Mouse (Mus musculus): ENCODE results near the gene Pdzrn3. TPM values are rescaled to one million over a fixed set of nuclear protein-coding genes. Genes with fewer than 3 reads are reported as not detected.

The Pdzrn3 gene
- total RNA-seq, 2 experiments from 2014 or later = 8.6 to 9.0 TPM

DNA sequence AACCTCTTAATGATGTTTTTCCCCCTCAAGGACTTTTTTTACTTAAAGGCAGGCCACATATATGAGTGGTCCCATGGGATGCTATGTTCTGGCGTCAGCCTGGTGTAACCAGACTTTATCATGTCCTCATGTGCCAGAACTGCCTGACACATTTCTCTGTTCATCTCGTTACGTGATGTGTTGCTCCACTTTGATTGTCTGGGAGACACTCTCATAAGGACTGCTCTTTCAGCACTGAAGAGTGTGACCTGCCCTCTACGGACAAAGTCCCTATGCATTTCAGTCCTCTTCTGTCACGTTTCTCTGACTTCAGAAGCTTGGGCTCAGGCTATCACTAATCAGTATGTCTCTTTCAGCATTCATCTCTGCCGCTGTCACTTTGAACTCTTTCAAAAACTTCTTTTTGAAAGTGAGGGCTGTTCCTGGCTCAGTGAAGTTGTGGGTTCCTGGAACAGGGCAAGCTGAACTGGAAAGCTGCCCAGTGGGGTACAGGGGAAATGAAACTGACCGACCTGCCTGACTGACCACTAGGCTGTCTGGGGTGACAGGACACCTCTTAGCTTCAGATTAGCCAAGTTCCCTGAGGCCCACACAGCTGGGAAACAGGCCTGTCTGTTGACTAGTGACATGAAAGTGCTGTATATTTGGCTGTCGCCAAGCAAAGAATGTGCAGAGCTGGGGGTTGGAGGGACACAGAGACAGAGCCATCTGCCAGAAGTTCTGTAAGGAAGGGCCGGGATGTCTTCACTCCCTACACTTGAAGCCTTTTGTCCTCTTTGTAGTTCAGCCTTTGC lies 10.7 kb downstream of the Pdzrn3 start:
- no peak for DNase-seq

DNA sequence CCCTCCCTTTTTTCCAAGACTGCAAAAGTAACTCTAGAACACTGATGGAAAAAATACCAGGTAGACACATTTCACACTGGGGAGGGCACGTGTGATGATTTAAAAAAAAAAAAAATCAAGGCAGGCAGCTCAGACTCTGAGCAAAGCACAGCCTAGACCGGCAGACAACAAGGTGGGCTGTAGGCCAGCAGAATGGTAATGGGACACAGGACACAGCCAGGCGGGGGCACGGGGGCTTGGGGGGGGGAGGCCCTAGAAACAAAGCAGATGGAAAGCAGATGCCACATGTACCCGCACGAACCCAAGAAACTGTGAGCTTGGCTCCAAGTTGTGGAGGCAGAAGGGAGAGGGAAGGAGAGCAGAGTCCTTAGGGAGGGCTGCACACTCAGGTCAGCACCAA lies 11.9 kb downstream of the Pdzrn3 start:
- no peak for DNase-seq

DNA sequence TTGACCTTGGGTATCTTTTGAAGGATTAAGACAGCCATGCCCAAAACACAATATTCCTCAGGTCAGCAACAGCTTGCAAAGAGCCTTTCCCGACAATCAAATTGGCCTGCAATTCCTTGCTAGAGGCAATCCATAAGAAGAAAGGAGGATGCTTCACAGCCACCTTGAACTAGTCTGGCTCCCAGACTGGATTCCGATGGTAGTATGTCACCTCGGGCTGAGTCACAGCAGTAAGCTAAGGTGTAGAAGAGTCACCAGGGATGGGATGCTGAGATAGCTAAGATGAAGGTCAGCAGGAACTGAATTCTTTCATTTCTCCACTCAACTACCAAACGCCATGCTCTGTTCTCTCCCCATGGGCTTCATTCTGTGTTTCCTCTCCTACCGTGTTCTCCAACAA lies 13.8 kb downstream of the Pdzrn3 start:
- no peak for DNase-seq

DNA sequence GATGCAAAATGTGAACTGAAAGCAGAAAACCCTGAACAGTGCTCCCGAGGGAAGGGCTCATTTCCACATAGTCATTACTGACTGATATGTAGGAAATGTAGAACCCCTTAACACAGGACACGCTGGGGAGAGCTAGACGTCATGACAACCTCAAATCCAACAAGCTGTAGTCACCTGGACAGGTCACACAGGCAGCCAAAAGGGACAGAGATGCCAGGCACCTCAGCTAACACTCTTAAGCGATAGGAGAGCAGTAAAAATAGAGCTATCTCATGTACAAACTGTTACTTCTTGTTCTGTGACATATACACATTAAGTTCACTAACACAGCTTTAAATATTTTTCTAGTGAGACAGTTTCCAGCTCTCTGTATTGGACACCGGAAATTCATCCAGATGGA lies 15.0 kb downstream of the Pdzrn3 start:
- DNase-seq = no peak

DNA sequence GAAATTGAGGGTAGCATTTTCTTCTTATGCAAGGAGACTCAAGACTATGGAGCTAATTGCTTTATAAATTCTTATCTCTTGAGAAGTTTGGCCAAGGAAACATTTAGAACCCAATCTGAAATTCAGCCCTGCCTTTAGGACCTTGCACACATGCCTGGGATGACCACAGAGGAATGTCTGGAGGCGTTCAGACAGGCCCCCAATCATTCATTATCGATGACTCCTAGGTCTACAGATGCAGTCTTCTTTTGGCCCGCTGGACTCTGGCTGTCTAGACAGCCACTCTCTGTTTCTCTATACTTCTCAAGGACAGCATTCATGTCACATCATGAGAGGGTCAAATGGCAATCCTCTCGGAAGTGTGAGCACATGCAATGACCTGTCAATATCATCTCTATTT lies 15.4 kb downstream of the Pdzrn3 start:
- DNase-seq = no peak

DNA sequence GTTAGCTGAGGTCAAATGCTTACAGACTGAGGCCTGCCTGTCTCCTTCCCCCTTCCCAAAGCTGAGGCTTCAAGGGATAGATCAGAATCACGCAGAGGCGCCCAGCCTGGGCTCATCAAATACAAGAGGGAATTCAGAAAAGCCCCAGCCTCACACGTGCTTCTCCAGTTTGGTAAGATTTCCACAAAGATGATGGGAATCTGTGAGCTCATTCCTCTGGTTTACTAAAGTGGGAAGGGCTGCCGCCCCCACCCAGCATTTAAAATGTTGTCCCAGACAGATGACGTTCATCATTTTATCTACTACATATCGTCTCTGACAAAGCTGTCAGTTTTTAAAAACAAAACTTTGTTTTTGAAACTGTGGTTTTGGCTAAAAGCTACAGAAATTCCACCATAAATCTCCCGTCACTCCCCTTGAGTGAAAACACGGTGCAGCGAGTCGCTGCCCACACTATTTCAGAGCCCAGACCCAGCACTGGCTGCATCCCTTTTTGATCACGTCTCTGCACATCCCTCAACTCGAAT lies 17.4 kb downstream of the Pdzrn3 start:
- no peak for DNase-seq

DNA sequence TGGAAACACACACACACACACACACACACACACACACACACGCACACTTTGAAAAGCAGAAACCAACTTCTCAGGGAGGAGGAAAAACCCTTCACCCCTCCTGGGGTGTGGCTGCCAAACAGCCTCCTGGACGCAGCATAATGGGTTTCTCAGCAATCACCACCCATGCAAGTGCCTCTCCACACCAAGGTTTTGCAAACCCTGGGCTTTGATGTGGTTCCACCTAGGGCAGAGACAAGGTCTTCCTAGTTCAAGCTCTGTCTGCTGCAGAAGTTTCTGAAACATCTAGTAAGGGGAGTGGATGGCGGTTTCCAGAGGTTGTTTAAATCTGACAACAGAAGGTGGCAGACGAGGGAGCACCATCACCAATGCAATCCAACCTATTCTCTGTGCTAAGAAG lies 18.1 kb downstream of the Pdzrn3 start:
- no peak for DNase-seq

DNA sequence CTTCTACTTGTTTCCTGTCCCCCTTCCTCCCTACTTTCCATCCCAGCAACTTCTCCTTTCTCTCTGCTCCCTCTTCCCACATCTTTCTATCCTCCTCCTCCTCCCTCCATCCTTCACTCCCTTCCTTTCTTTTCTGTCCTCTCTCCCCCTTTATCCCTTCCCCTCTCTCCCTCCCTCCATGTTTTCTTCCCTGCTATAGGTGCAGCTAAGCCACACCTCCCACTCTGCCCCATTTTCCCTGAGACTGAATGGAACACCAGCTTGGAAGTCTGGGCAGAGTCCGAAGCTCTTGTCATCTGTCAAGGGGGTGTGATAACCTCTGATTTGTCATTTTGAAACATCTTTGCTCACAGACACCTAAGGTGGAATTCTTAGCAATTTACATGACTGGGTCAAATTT lies 22.8 kb downstream of the Pdzrn3 start:
- DNase-seq = no peak

DNA sequence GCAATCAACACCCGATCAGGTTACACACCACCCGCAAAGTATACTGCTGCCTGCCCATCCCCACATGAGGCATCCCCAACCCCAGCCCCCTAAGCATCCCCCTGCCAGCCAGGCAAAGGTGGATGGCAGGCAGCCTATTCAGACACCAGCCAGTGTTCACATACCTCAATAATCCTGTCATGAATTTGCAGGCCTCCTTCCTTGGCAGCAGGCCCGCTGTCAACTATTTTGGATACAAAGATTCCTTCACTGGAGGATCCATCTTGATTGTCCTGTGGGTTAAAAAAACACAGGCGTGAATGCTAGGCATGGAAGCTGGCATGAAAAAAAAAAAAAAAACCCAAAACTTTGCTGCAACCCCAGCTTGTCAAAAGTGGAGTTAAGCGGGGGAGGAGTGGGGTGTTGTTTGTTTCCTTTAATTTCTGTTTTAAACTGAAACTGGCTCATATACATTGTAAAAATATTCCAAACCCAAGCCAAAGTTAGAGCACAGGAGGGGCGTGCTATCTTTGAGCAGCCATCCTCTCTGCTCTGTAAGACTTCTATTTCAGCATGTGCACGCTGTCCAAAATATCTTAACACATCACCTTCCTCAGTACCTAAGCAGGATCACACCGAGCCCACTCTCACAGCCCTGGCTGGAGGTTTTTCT lies 23.3 kb downstream of the Pdzrn3 start:
- no peak for DNase-seq

DNA sequence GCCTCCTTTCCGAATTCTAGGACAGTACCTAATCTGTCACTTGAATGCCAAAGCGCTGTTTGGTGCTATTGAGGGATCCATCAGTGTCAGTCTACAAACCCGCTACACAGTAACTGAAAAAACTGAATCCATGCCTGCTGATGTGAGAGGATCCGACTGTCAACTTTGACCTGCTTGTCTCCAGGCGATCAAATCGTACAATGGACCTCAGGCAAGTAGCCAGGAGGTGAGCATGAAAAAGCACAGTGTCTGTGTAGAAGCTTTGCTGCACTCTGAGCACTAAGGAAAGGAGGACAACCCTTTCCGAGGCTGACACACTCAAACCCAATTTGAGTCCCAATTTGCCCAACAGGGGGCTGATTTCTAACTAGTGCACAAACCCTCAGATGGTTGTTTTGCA lies 24.0 kb downstream of the Pdzrn3 start:
- DNase-seq = no peak

DNA sequence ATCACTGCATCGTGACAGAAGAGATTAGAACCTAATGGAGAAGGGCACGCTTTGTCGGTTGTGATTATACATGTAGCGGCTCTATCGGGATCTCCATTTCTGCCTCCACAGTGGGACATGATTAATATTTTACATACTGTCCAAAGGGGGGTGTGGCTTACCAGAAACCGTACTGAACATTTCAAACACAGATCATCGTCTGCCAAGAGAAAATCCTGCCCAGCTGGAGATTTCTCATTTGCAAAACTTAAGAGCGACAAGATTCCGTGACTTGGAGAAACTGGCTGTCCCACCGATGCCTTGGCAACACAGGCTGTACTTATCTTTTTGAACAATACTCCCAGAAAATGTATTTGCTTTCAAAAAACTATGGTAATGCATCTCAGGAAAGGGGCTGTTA lies 25.1 kb downstream of the Pdzrn3 start:
- no peak for DNase-seq

DNA sequence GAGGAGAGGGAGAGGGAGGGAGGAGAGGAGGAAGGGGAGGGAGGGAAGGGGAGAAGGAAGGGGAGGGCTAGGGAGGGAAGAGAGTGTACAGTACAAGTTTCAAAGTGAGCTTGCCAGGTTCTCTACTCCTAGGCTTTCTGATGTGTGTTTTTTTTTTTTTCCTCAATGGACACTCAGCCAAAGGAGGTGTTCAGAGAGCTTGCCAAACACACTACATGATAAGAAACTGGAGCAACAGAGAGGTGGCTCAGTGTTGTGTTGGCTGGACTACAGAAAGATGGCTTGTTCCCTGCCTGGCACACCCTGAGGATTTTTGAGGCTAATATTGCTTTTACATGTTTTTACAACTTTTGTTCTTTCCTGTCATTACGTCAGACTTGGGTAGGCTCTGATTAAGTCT lies 26.6 kb downstream of the Pdzrn3 start:
- DNase-seq = no peak

DNA sequence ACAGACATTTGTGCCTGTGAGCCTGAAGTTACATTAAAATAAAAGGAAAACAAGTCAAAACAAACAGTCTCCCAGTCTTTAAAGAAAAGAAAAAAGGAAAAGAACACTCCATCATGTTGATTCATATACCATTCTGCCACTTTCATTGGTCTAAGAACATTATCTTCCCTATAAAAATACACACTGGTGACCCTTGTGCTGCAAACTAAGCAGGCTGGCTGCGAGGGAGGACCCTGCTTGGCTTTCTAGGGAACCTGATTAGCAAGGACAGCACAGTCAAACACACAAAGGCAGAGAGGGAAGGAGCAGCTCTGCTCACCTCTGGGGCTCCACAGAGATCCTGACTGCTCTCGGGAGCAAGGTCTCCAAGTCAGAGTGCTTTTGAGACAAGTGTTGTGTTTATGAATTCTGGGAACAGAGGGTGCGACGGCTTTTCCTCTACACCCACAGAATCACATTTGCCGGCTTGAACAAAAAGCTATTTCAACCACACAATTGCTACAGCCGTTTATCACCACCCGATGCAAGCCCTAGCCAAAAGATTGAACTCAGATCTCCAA lies 27.2 kb downstream of the Pdzrn3 start:
- no peak for DNase-seq

DNA sequence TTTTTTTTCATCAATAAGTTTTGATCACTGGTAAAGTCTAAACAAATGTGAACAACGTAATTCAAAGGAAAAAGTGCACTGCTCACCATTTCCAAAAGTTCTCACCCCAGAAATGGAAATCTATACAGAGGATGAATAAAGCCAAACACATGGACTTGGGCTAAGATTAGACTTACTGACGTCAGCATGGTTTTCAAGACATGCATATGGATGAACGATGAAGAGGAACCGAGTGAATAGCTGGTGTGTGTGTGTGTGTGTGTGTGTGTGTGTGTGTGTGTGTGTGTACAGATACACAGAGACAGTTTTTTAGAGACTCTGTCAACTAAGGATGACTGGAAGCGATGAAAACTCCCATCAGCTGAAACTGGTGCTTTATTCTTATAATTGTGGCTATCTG lies 29.2 kb downstream of the Pdzrn3 start:
- DNase-seq = no peak

DNA sequence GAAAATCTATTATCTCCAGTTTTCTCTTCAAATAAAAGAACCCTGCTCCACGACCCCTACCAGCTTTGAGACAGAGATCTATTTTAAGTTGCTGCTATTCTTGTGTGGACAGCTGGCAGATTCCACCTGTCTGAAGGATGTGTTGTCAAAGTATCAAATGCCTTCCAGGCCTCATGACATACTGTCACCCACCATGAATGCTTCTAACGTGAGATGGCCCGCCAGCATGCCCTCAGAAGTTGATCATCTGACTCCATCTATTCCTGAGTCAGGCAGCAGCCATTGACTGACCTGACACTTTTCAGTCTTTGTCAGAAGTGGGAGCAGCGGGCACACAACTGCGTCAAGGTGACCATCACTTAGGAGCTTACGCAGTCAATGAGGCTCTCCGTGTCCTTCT lies 37.6 kb downstream of the Pdzrn3 start:
- no peak for DNase-seq

DNA sequence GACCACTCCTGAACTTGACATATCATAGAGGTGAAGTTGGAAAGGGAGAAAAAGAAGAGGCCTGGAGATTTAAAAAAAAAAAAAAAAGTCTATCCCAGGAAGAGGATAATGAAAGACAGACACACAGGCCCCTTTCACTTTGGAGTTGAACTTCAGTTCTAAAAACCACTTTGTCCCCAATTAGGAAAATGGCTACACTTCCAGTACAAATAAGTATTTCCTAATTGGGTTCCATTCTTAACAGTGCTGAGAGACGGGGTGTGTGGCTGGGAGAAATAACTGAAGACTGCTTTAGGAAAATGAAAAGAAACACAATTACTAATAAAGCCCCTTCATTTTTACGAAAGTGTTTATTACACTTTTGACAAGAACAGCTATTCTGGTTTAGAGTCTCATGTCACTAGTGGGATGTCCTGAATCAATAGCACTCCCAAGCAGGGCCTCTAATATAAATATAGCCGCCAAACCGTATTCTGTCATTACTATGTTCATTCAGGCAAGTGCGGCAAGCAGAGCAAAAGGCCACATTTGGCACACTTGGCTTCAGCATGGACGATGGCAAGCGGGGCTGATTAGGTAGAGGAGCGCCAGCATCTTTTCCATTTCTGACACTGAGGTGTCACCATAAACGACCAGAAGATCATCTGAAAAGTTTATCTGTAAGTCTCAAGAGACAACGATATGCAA lies 39.7 kb downstream of the Pdzrn3 start:
- no peak for DNase-seq

DNA sequence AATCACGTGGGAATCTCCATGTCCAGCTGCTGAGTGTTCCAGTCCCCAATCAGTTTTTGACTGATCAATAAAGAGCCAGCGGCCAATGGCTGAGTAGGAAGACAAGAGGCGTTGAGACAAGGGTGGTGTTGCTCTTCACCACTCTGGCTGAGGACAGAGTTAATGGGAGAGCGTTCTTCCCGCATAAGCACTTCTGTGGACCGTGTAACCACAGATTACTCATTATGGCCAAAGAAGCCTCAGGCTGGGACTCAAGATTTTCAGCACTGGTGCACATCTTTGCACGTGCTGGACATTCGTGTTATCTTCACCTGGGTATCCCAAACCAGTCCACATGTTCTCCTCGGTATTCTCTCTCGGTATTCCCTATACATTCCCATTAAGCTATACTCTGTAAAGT lies 41.0 kb downstream of the Pdzrn3 start:
- no peak for DNase-seq

DNA sequence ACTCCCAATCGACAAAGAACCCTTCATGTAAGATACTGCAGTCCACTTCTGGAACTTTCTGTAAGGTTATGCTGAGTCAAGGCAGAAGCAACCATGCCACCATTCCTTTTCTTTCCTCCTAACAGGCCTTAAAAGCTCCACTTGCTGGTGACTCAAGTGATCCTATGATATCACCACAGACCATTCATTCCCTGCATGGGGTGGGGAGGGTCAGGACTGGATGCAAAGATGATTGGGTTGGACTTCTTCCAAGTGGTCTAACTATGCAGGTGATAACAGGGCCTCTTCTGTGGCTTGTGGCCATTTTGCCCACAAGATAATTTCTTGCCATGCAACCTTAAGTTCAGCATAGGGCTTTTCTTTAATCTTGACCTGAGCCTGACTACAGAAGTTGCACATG lies 42.0 kb downstream of the Pdzrn3 start:
- no peak for DNase-seq

DNA sequence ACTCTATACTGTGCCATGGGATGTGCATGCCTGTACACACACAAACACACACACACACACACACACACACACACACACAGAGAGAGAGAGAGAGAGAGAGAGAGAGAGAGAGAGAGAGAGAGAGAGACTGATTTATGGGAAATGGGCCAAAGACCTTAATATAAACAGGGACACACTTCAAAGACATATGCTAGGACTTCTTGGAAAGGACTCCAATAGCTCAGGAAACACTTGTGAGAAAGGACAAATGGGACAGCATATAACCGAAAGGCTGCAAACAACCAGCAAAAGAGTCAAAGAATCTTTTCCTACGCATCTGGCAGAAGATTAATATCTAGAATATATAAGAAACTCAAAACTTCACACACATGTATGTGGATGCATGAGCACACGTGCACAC lies 43.2 kb downstream of the Pdzrn3 start:
- no peak for DNase-seq

DNA sequence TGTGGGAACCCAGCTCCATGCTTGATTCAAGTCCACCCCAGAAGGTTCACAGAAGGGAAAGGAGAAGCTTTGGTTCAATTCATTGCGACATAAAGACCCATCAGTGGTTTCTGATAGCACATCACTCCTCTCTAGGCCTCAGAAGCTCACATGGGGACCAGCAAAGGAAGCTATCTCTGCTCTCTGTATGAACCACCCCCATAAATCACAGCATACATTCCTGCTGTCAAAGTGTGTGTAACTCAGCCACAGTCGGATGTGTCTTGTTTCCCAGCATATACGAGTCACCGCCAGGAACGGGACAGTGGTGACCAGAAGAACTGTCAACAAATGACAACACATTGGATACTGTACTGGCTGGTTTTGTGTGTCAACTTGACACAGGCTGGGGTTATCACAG lies 47.3 kb downstream of the Pdzrn3 start:
- no peak for DNase-seq

DNA sequence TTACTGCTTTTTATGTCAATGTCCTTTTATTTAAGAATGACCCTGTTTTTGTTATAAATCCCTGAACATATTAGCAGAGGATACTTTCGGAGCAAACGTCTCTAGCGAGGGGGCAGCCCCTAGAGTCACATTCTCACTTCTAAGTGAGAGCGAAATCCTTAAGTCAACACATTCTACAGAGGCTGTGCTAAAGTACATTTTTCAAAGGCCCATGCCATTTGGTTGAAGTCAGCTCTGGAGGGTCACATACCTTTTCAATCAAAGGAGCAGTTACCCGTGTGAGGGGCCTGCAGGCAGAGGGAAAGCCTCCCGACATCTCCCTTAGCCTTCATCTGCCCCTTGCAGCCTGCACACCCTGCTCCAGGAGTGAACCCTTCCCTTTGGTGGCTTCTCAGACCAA lies 48.2 kb downstream of the Pdzrn3 start:
- DNase-seq = no peak

DNA sequence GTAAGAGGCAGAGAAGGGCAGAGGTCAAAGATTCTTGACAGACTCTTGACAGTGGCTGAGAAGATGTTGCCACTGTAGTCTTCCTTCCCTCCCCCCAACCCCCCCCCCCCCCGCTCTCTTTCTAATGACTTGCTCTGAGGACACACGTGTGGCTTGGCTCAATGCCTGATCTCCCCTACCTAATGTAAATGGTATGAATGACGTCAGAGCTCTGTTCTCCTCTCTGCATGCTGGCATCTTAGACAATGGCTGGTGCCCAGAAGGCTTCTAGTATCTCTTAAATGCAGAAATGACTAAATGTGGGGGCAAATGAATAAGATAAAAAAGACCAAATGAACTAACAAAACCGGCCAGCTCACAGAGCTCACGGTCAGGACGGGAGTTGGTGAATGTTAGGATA lies 49.2 kb downstream of the Pdzrn3 start:
- DNase-seq = no peak

DNA sequence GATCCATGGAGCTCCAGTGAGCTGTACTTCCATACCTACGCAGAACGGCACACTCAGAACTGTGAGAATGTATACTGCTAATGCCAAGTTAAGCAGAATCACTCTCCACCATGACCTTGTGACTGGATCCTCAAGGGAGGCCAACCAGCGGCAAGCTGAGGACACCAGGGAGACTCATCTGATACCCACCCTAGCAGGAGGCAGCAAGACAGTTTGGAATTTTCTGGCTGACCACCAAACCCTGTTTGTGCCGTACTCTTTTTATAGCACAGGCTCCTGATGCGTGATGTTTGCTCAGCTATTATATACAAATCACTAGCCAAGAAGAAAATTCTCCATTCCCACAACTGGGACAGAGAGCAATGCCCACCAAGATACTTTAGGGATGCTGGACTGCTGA lies 50.0 kb downstream of the Pdzrn3 start:
- DNase-seq = no peak

All from layer of hippocampus, postnatal 36 days (tissue).